Mouse (Mus musculus) olfactory bulb, adult 2 months (tissue): ENCODE data around the gene Prpf18. TPM values are rescaled to one million over a fixed set of nuclear protein-coding genes. Genes with fewer than 3 reads are reported as not detected.
"Not testable (repeated sequence)": the region's sequence is repeated elsewhere in the genome, so short reads cannot be mapped to it uniquely, and the experiment has no call there.

Experiments used
- H3K27ac ChIP-seq: fragments of 200-500 bp; 2 replicates; pipeline ENCODE4 v1.5.1; 2012; ENCODE audit warnings: low read depth, low read length; ENCODE audit not compliant: insufficient read depth
- H3K4me1 ChIP-seq: fragments of 200-500 bp; 2 replicates; pipeline ENCODE4 v1.6.1; 2012; ENCODE audit warnings: low read length; ENCODE audit not compliant: control insufficient read depth, insufficient read depth
- H3K4me3 ChIP-seq: fragments of 200-500 bp; 2 replicates; pipeline ENCODE4 v1.5.1; 2012; ENCODE audit warnings: mild to moderate bottlenecking, low read depth, low read length, moderate library complexity; ENCODE audit not compliant: insufficient read depth
- CTCF ChIP-seq: fragments of 200-500 bp; IDR thresholded peaks from 2 replicates; pipeline ENCODE4 v1.5.1; 2012; ENCODE audit warnings: low read depth, mild to moderate bottlenecking, low read length, moderate library complexity; ENCODE audit not compliant: insufficient read depth
- POLR2A ChIP-seq: fragments of 200-500 bp; IDR thresholded peaks from 2 replicates; pipeline ENCODE4 v1.6.1; 2012; ENCODE audit warnings: mild to moderate bottlenecking, low read depth, low read length, moderate library complexity; ENCODE audit not compliant: insufficient read depth
- WGBS: fragments of 180-500 bp; shearing (Covaris S2); methylation state at CpG from one replicate; pipeline ENCODE4 v1.1.7; 2018; 5-methylcytosine and 5-hydroxymethylcytosine counted together
- polyA plus RNA-seq: library from polyadenylated mRNA; stranded (reverse); fragments of >200 nt; gene quantifications from 2 replicates; pipeline ENCODE4 v1.2.4, GENCODE M21; 2012; ENCODE audit warnings: low replicate concordance; ENCODE audit not compliant: missing spikeins, insufficient read depth, insufficient read length

Gene Prpf18
- polyA plus RNA-seq, 1 experiment: not detected

DNA sequence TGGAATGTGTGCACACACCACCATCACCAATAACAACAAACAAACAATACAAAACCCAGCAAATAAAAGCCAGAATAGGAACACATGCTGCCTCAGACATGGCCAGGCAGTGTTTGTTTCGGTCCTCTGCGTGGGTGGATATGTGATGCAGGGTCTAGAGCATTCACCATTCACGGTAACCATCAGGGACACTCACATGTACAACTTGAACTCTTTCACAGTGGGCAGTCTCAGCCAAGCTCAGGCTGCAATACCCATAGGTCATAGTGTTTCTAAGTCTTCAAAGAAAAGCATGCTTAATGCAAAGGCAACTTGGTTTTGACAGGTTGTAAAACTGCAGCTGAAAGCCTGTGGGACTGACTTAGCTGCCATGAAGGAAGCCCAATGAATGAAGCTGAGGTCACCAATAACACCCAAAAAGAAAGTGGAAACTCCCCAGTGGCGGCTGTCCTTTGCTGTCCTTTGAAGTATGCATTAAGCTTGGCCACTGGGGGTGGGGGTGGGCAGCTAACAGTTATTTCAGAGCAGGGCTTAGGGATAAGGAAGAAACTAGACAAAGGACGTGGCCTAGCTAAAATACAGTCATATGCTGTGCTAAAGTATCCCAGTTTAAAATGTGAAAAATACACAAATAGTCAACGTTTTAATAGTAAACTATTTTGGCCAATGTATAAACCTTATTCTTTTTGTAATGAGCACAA lies 31.9 kb downstream of the Prpf18 start:
- no peaks in the 10 kb centered on the region for H3K4me1 ChIP-seq
- 53% methylated on average over 6 of the region's 6 CpGs for WGBS

GRCm38 (mm10) chr2:4619126-4619525 lies 32.8 kb downstream of the Prpf18 start:
- H3K27ac ChIP-seq, H3K4me1 ChIP-seq, H3K4me3 ChIP-seq: not testable (repeated sequence)

More for the DNA sequence above, 31.9 kb downstream of the Prpf18 start:
- Histone ChIP-seq H3K27ac (no peak overlapping the region), H3K4me3 (no peak overlapping the region)
- TF ChIP-seq CTCF: no peak

- H3K4me3 ChIP-seq: no peak overlapping the region
- H3K4me1 ChIP-seq: no peaks in the 10 kb centered on the region
- no peak overlapping the region for H3K27ac ChIP-seq
- WGBS: 56% methylated on average over 4 of the region's 4 CpGs
- TF ChIP-seq CTCF (no peak), POLR2A (no peak)
Observed at GRCm38 (mm10) chr2:4616995-4617394, 34.9 kb downstream of the Prpf18 start.

- 93% methylated on average over 2 of the region's 2 CpGs for WGBS
- no peak overlapping the region for H3K4me3 ChIP-seq
- H3K4me1 ChIP-seq: no peaks in the 10 kb centered on the region
- H3K27ac ChIP-seq: no peak overlapping the region
- TF ChIP-seq POLR2A: no peak
- TF ChIP-seq CTCF: no peak
Observed at GRCm38 (mm10) chr2:4615014-4615546, 36.8 kb downstream of the Prpf18 start.

- H3K4me1 ChIP-seq, H3K4me3 ChIP-seq, H3K27ac ChIP-seq: not testable (repeated sequence)
- WGBS: 56% methylated on average over 6 of the region's 6 CpGs
Observed at GRCm38 (mm10) chr2:4614276-4614929, 37.5 kb downstream of the Prpf18 start.

DNA sequence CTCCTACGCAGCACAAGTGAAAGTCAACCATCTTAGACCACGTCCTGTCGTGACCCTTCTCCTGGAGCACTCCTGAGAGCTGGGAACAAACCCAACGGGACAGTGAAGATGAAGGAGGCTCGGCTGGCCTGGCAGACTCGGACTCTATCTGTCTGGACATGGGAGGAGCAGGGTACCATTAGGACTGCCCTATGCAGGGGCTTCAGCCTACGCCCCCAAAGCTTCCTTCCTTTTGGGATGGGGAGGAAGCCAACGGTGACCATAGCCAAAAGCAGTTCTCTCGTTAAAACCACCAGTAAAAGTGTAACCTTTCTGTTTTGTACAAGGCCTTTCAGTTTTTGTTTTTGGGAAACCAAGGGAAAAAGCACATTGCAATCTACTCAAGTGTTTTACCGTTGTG lies 40.2 kb downstream of the Prpf18 start:
- TF ChIP-seq POLR2A (no peak), CTCF (no peak)
- no peak overlapping the region for H3K27ac ChIP-seq
- no peak overlapping the region for H3K4me3 ChIP-seq
- no peaks in the 10 kb centered on the region for H3K4me1 ChIP-seq
- 71% methylated on average over 10 of the region's 10 CpGs for WGBS

- Histone ChIP-seq H3K27ac (no peak overlapping the region), H3K4me3 (no peak overlapping the region), H3K4me1 (no peaks in the 10 kb centered on the region)
- WGBS: 84% methylated on average over 6 of the region's 6 CpGs
- TF ChIP-seq POLR2A (no peak), CTCF (no peak)
Observed at GRCm38 (mm10) chr2:4611295-4611694, 40.6 kb downstream of the Prpf18 start.

DNA sequence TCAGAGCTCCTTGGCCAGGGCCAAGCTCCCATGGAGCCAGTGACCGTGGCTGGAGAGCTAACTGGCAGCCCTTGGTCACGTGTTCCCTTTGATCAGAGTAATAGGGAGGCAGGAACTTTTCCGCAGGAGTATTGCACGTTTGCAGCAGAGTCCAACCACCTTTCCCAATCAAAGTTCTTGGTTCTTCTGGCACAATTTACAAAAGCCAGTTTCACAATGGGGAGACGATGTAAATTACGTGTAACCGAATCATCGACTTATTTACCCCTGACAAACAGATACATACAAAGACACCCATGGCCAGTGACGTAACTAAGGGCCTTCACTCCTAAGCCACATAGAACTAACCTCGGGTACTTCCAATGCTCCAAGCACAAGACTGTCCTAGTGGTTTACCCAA lies 42.5 kb downstream of the Prpf18 start:
- H3K27ac ChIP-seq: no peak overlapping the region
- TF ChIP-seq CTCF (no peak), POLR2A (no peak)
- H3K4me3 ChIP-seq: no peak overlapping the region
- H3K4me1 ChIP-seq: no peaks in the 10 kb centered on the region
- 76% methylated on average over 10 of the region's 10 CpGs for WGBS

- WGBS: 62% methylated on average over 3 of the region's 3 CpGs
- Histone ChIP-seq H3K4me1 (no peaks in the 10 kb centered on the region), H3K4me3 (no peak overlapping the region), H3K27ac (no peak overlapping the region)
- TF ChIP-seq POLR2A (no peak), CTCF (no peak)
Observed at GRCm38 (mm10) chr2:4608253-4608652, 43.7 kb downstream of the Prpf18 start.

- WGBS: 92% methylated on average over 3 of the region's 3 CpGs
- TF ChIP-seq POLR2A: no peak
- TF ChIP-seq CTCF: no peak
- Histone ChIP-seq H3K4me3 (no peak overlapping the region), H3K27ac (no peak overlapping the region), H3K4me1 (no peaks in the 10 kb centered on the region)
Observed at GRCm38 (mm10) chr2:4606559-4606958, 45.4 kb downstream of the Prpf18 start.
